Mouse (Mus musculus) heart, postnatal 0 days (tissue): Measurements from ENCODE around the gene Gtpbp4.

Experiments used
- CTCF ChIP-seq: IDR thresholded peaks from 2 replicates; pipeline ENCODE4 v1.5.1; 2016; ENCODE audit warnings: antibody characterized with exemption, control low read depth, low read depth
- EP300 ChIP-seq: IDR thresholded peaks from 2 replicates; pipeline ENCODE4 v1.6.1; 2016; ENCODE audit warnings: antibody characterized with exemption, low read depth

GRCm38 (mm10) chr13:8995159-8995989 is 509 bp downstream of the Gtpbp4 start:
- TF ChIP-seq CTCF (no peak), EP300 (no peak)
